Comparison of ENCODE assay signal across 8 mouse cellular contexts in the genomic region with DNA sequence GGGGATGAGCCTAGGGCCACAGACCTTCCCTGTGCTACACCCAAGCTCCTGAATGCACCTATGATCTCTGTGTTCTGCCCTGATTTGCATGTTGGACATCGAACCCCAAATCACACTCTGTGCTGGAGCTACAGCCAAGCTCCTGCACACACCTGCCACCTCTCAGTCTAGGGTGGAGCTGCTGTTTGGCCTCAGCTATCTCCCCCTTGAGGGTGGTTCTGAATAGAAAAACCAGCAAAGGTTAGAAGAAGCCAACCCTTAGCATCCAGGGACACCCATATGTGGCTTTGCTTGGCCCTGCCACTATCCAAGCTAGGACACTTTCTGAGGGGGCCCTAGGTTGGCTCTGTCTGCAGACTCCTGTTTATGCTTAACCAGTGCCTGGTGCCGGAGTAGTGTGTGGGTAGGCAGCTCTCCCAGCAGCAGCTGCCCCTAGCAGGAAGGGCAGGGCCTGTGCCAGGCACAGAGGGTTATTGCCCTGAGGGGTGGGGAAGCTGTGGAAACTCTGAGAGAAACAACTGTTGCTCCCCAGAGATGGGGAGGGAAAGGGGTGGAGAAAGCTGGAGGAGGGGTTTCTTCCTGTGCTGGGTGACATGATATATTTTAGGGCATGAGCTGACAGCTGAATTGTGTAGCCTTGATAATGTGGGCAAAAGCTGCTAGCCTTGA. TPM values are rescaled to one million over a fixed set of nuclear protein-coding genes. Genes with fewer than 3 reads are reported as not detected.
A peak's percentile ranks its signal among the peaks of the same experiment; 100 is the strongest.
DNase-seq lines count a peak whose midpoint lies in the region; ATAC-seq and TF ChIP-seq lines count a peak whose summit lies in the region.

No protein-coding gene starts in this region.

- no peaks in the 10 kb centered on the region for H3K27me3 ChIP-seq in hindbrain, embryonic 16.5 days (replicated peaks; ENCODE audit: control insufficient read depth, insufficient read depth, low read length)
- H3K27me3 ChIP-seq in forebrain, postnatal 0 days (ENCODE audit: insufficient read depth, low read length): no peaks in the 10 kb centered on the region

- H3K27ac ChIP-seq in hindbrain, embryonic 16.5 days (ENCODE audit: low read depth, low read length): no peak overlapping the region
- H3K27ac ChIP-seq in forebrain, postnatal 0 days (ENCODE audit: low read depth, low read length): no peak overlapping the region

- TF ChIP-seq CTCF in forebrain, postnatal 0 days (IDR thresholded peaks at IDR 0.05; ENCODE audit: low read depth): no peak

- H3K4me1 ChIP-seq in hindbrain, embryonic 16.5 days (ENCODE audit: control insufficient read depth, insufficient read depth, low read depth, low read length): no peaks in the 10 kb centered on the region
- H3K4me1 ChIP-seq in forebrain, postnatal 0 days (ENCODE audit: insufficient read depth): no peaks in the 10 kb centered on the region

- H3K4me2 ChIP-seq in hindbrain, embryonic 16.5 days (ENCODE audit: low read length): no peak overlapping the region
- H3K4me2 ChIP-seq in forebrain, postnatal 0 days (ENCODE audit: low read depth): no peak overlapping the region

- WGBS in hindbrain, embryonic 16.5 days: 58% methylated on average over 2 of the region's 2 CpGs
- 72% methylated on average over 2 of the region's 2 CpGs for whole genome bisulfite sequencing in forebrain, postnatal 0 days

- DNase-seq in left cerebral cortex, adult 11 months (ENCODE audit: low spot score): peak; percentile 21
- no peak for DNase-seq in left cerebral cortex, postnatal 4 days
- peak; percentile 83 for DNase-seq in brain, adult 2 months (ENCODE audit: low read depth, low spot score)
- DNase-seq in kidney, adult 9 months: peak; percentile 91
- DNase-seq in lung, postnatal 4 days: peak; percentile 28 to 50
- DNase-seq in forebrain, postnatal 0 days: no peak

- intact Hi-C loops in left cerebral cortex, postnatal 4 days (cut with DNase I): no loop called here

- H3K9ac ChIP-seq in hindbrain, embryonic 16.5 days (ENCODE audit: low read depth, low read length): no peak overlapping the region
- no peak overlapping the region for H3K9ac ChIP-seq in forebrain, postnatal 0 days

- H3K36me3 ChIP-seq in hindbrain, embryonic 16.5 days (ENCODE audit: control insufficient read depth, insufficient read depth, low read length): no peaks in the 10 kb centered on the region
- H3K36me3 ChIP-seq in forebrain, postnatal 0 days (ENCODE audit: insufficient read depth): no peaks in the 10 kb centered on the region

- no peak for ATAC-seq in hindbrain, embryonic 16.5 days
- no peak for ATAC-seq in forebrain, postnatal 0 days
- no peak for ATAC-seq in monocyte, adult 5-6 weeks (replicated peaks; ENCODE audit: insufficient number of reproducible peaks, low FRiP score, low TSS enrichment, poor library complexity, severe bottlenecking)

- H3K4me3 ChIP-seq in hindbrain, embryonic 16.5 days (ENCODE audit: low read length): no peak overlapping the region
- H3K4me3 ChIP-seq in forebrain, postnatal 0 days (ENCODE audit: low read depth, low read length): no peak overlapping the region

- H3K9me3 ChIP-seq in hindbrain, embryonic 16.5 days (ENCODE audit: control insufficient read depth, low read length): no peaks in the 10 kb centered on the region
- no peaks in the 10 kb centered on the region for H3K9me3 ChIP-seq in forebrain, postnatal 0 days (ENCODE audit: low read length)

RNA-seq across cellular contexts. Expression of gene Slc6a6, which starts 23.9 kb away (rescaled TPM):
- total RNA-seq in left cerebral cortex, postnatal 4 days (2021): 100 to 1,000 TPM; 214 to 227 TPM
- 108 TPM in 2 replicates for polyA plus RNA-seq in hindbrain, embryonic 16.5 days (2015; fragmentation: Nextera tagmentation; extraction: Ambion mirVana)
- 72.2 and 101 TPM in 2 replicates for total RNA-seq in forebrain, postnatal 0 days (2014; rRNA removed)
- polyA plus RNA-seq in forebrain, postnatal 0 days (2015; fragmentation: Nextera tagmentation; extraction: Ambion mirVana): 89.5 and 139 TPM in 2 replicates
- 63.2 to 87.6 TPM (median 76.2 TPM) in 3 replicates for total RNA-seq in monocyte, adult 5-6 weeks (2017)

Comparison
In these comparisons a context has a peak if more than half of its experiments do, and no peak if none do; other contexts are left out.
1. DNase-seq: peak in left cerebral cortex, adult 11 months (single experiment), brain, adult 2 months (single experiment), kidney, adult 9 months (single experiment) and lung, postnatal 4 days (2 of 2); none in left cerebral cortex, postnatal 4 days (single experiment) and forebrain, postnatal 0 days (single experiment).